Mouse (Mus musculus): ENCODE results near the gene Zkscan5. TPM values are rescaled to one million over a fixed set of nuclear protein-coding genes. Genes with fewer than 3 reads are reported as not detected.

Zkscan5 gene
- polyA plus RNA-seq, 1 experiment from 2014 or later: 21.2 TPM

DNA sequence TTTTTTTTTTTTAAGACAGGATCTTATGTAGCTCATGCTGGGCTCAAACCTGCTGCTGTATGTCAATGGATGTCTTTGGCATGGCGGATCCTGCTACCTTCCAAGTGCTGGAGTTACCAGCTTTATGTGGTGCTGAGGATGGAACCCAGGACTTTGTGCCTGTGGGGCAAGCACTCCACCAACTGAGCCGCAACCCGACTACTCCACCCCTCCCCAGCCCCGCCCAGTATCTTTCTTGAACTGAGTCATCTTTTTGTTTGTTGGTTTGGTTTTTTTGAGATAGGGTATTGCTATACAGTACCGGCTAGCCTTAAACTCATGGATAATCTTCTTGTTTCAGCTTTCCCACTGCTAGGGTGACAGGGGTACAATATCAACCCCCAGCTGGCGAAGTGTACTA is 14.9 kb upstream of the Zkscan5 start:
- Histone ChIP-seq H3K27ac (replicated peaks; ENCODE audit: low read depth, low read length) (no peak overlapping the region), H3K4me1 (ENCODE audit: control insufficient read depth, insufficient read depth, low read length) (peaks cover 11% of the 10 kb centered on the region), H3K4me2 (ENCODE audit: low read depth, severe bottlenecking) (no peak overlapping the region), H3K9me3 (ENCODE audit: control insufficient read depth, low read length) (no peaks in the 10 kb centered on the region), H3K4me3 (ENCODE audit: low read depth, low read length) (no peak overlapping the region), H3K27me3 (ENCODE audit: control insufficient read depth, insufficient read depth, low read length) (no peaks in the 10 kb centered on the region), H3K36me3 (ENCODE audit: control insufficient read depth, insufficient read depth, low read length) (peaks cover 11% of the 10 kb centered on the region; the same call in 1 of the 2 replicates), H3K9ac (ENCODE audit: low read length) (no peak overlapping the region)
- DNase-seq (ENCODE audit: low spot score) (no peak), ATAC-seq (ENCODE audit: insufficient number of reproducible peaks, low FRiP score, low TSS enrichment, low read depth) (no peak)
- WGBS: 94% methylated on average over 6 of the region's 6 CpGs

DNA sequence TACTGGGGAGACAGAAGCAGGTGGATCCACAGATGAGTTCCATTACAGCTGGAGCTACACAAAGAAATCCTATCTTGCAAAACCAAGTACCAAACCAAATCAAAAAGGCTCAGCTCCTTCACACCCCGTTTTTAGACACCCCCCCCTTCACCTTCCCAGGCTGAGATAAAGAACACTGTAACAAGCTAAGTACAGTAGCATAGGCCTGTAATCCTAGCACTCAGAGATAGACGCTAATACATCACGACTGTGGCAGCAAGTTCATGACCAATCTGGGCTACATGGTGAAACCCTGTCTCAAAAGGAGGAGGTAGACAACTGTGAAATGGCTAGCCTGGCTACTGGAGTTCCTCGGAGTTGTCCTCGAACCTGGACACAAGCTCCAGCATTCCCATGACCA is 14.0 kb upstream of the Zkscan5 start:
- H3K9ac ChIP-seq (ENCODE audit: low read length): peak overlapping the region; percentile 95
- no peaks in the 10 kb centered on the region for H3K27me3 ChIP-seq (ENCODE audit: control insufficient read depth, insufficient read depth, low read length)
- peak overlapping the region; percentile 58 for H3K4me2 ChIP-seq (ENCODE audit: low read depth, severe bottlenecking)
- H3K36me3 ChIP-seq (ENCODE audit: control insufficient read depth, insufficient read depth, low read length): peaks cover 12% of the 10 kb centered on the region; the same call in 1 of the 2 replicates
- DNase-seq (ENCODE audit: low spot score) (no peak), ATAC-seq (ENCODE audit: insufficient number of reproducible peaks, low FRiP score, low TSS enrichment, low read depth) (no peak)
- peak overlapping the region; percentile 85 for H3K4me3 ChIP-seq (ENCODE audit: low read depth, low read length)
- H3K4me1 ChIP-seq (ENCODE audit: control insufficient read depth, insufficient read depth, low read length): peaks cover 11% of the 10 kb centered on the region
- H3K9me3 ChIP-seq (ENCODE audit: control insufficient read depth, low read length): no peaks in the 10 kb centered on the region
- H3K27ac ChIP-seq (replicated peaks; ENCODE audit: low read depth, low read length): no peak overlapping the region
- 54% methylated on average over 5 of the region's 5 CpGs for WGBS

DNA sequence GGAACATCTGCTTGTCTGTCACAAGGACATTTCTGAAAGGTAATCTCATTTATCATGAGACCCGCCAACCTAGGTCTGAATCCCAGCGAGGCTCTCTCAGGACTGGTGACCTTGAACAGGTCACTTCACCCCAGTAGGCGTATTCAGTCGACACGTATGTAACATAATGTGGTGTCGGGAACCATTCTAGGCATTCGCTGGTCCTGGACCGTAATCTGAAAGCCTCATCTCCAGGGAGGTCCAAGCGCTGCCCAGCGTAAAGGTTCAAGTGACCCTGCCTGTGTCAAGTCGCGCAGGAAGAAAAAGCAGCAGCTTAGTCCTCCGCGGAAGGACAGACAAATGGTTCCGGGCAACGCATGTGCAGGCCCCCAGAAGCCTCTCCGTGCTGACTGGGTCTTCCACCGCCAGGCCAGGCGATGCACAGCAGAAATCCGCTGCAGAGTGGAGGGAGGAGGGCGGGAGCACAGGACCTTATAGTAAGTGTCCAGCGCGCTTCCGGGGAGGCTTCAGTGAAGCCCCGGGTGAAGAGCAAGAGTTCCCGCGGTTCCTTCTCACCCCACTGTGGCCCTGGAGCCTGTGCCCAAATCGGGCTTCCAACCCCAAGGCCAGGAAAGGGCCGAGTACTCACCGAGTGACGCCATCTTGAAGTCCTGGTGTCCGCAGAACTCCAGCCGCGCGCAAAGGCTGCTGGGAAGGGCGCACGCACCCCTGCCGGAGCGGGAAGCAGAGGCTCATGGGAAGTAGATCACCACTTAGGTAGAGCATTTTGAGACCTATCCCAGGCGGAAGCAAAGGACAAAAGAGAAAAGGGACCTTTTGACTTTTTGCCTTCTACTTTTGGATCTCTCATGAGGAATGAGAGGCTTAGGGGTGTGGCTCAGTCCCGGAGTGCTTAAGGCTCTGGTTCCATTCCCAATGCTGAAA is 13.2 kb upstream of the Zkscan5 start:
- peak overlapping the region; percentile 95 for H3K9ac ChIP-seq (ENCODE audit: low read length)
- peak; percentile 94 for DNase-seq (ENCODE audit: low spot score)
- peak overlapping the region; percentile 68 for H3K27ac ChIP-seq (replicated peaks; ENCODE audit: low read depth, low read length)
- peak overlapping the region; percentile 58 for H3K4me2 ChIP-seq (ENCODE audit: low read depth, severe bottlenecking)
- 1% methylated on average over 41 of the region's 41 CpGs for WGBS
- H3K27me3 ChIP-seq (ENCODE audit: control insufficient read depth, insufficient read depth, low read length): no peaks in the 10 kb centered on the region
- ATAC-seq (ENCODE audit: insufficient number of reproducible peaks, low FRiP score, low TSS enrichment, low read depth): peak; percentile 87
- peak overlapping the region; percentile 85 for H3K4me3 ChIP-seq (ENCODE audit: low read depth, low read length)
- H3K9me3 ChIP-seq (ENCODE audit: control insufficient read depth, low read length): no peaks in the 10 kb centered on the region
- H3K36me3 ChIP-seq (ENCODE audit: control insufficient read depth, insufficient read depth, low read length): peaks cover 13% of the 10 kb centered on the region; the same call in 1 of the 2 replicates
- H3K4me1 ChIP-seq (ENCODE audit: control insufficient read depth, insufficient read depth, low read length): peaks cover 11% of the 10 kb centered on the region

DNA sequence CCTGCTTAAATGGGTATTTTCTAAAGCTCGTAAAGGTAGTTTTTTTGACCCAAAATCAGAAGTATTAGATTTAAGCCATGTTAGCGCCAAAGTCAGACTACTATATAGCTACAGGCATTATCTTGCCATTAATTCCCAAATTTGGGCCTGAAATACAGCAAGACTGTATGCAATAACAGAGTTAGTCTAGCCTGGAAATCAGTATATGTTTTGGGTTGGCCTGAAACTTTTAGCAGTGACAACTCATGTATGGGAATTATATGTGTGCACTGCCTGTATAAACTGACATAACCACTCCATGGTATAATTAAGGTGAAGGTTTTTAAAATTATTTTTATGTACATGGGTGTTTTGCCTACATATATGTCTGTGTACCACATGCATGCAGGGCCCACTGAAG is 12.4 kb upstream of the Zkscan5 start, which contains the start of gene Atp5j2:
Gene Atp5j2 (minus strand): TSS at position 101 of the 400 bp plus-strand sequence.
- DNase-seq (ENCODE audit: low spot score) (no peak), ATAC-seq (ENCODE audit: insufficient number of reproducible peaks, low FRiP score, low TSS enrichment, low read depth) (no peak)
- Histone ChIP-seq H3K9ac (ENCODE audit: low read length) (peak within 1 kb of the TSS; percentile 95), H3K27me3 (ENCODE audit: control insufficient read depth, insufficient read depth, low read length) (no peaks in the 10 kb centered on the region), H3K36me3 (ENCODE audit: control insufficient read depth, insufficient read depth, low read length) (peaks cover 13% of the 10 kb centered on the region; the same call in 1 of the 2 replicates), H3K4me3 (ENCODE audit: low read depth, low read length) (peak within 1 kb of the TSS; percentile 85), H3K27ac (replicated peaks; ENCODE audit: low read depth, low read length) (peak within 1 kb of the TSS; percentile 68), H3K9me3 (ENCODE audit: control insufficient read depth, low read length) (no peaks in the 10 kb centered on the region), H3K4me2 (ENCODE audit: low read depth, severe bottlenecking) (peak within 1 kb of the TSS; percentile 58), H3K4me1 (ENCODE audit: control insufficient read depth, insufficient read depth, low read length) (peaks cover 11% of the 10 kb centered on the region)
- 85% methylated on average over 2 of the region's 2 CpGs for WGBS

DNA sequence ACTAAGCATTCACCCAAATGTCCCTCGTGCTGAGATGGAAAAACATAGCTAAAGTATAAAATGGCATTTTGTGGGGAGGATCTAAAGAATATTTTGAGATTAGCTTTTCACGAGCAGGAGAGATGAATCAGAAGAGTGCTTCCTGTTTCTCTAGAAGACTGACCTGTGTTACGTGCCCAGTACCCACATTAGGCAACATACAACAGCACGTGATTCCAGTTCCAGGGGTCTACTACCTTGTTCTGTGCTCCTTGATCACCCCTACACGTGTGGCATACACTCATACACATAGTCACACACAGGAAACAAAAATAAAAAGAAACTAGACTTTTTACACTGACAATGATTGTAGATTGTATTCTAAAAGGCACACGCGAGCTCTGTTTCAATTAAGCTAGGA is 4.0 kb upstream of the Zkscan5 start:
- 80% methylated on average over 7 of the region's 7 CpGs for WGBS
- no peak overlapping the region for H3K4me2 ChIP-seq (ENCODE audit: low read depth, severe bottlenecking)

DNA sequence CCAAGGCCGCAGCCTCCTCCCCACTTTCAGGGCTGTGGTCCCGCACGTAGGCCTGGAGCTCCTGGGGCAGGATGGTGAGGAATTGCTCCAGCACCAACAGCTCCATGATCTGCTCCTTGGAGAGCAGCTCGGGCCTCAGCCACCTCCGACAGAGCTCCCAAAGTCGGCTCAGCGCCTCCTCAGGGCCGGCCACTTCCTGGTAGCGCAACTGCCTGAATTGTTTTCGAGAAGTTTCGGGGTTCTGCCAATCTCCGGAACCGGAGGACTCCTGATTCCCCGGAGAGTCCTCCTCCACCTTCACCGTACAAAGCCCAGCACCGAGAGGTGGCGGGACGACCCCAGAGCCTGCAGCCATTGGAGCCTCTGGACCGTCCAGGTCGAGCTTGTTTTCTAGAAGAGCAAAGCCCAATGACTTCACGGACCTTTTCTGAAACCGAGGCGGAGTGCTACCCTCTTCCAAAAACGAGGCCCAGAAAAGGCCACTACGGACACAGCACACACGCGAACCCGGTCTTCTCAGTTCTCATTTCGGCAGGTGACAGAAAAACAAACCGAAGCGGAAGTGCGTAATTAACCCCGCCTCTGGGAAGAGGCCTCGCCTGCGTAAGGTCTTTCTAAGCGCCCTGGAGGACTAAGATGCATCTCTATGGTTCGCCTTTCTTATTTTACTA is 2.9 kb upstream of the Zkscan5 start, which contains the start of gene Zkscan14:
Gene Zkscan14 (minus strand): TSS at position 548 of the 671 bp plus-strand sequence.
- WGBS: 2% methylated on average over 37 of the region's 37 CpGs
- Histone ChIP-seq H3K4me2 (ENCODE audit: low read depth, severe bottlenecking) (peak within 1 kb of the TSS; percentile 86), H3K27me3 (ENCODE audit: control insufficient read depth, insufficient read depth, low read length) (no peaks in the 10 kb centered on the region), H3K27ac (replicated peaks; ENCODE audit: low read depth, low read length) (no peak within 1 kb of the TSS), H3K9ac (ENCODE audit: low read length) (peak within 1 kb of the TSS; percentile 77), H3K4me3 (ENCODE audit: low read depth, low read length) (peak within 1 kb of the TSS; percentile 85), H3K36me3 (ENCODE audit: control insufficient read depth, insufficient read depth, low read length) (no peaks in the 10 kb centered on the region), H3K9me3 (ENCODE audit: control insufficient read depth, low read length) (no peaks in the 10 kb centered on the region), H3K4me1 (ENCODE audit: control insufficient read depth, insufficient read depth, low read length) (peaks cover 7% of the 10 kb centered on the region)
- DNase-seq (ENCODE audit: low spot score): peak; percentile 80
- ATAC-seq (ENCODE audit: insufficient number of reproducible peaks, low FRiP score, low TSS enrichment, low read depth): 0 out of 2 replicates have a peak, but pooled peaks have one; percentile 9

More for the DNA sequence above, 4.0 kb upstream of the Zkscan5 start:
- Histone ChIP-seq H3K4me1 (ENCODE audit: control insufficient read depth, insufficient read depth, low read length) (peaks cover 3% of the 10 kb centered on the region), H3K4me3 (ENCODE audit: low read depth, low read length) (no peak overlapping the region), H3K36me3 (ENCODE audit: control insufficient read depth, insufficient read depth, low read length) (0 out of 2 replicates have a peak, but pooled peaks cover under 1% of the 10 kb centered on the region), H3K27ac (replicated peaks; ENCODE audit: low read depth, low read length) (no peak overlapping the region), H3K27me3 (ENCODE audit: control insufficient read depth, insufficient read depth, low read length) (no peaks in the 10 kb centered on the region), H3K9ac (ENCODE audit: low read length) (no peak overlapping the region), H3K9me3 (ENCODE audit: control insufficient read depth, low read length) (no peaks in the 10 kb centered on the region)
- ATAC-seq (ENCODE audit: insufficient number of reproducible peaks, low FRiP score, low TSS enrichment, low read depth) (no peak), DNase-seq (ENCODE audit: low spot score) (no peak)

DNA sequence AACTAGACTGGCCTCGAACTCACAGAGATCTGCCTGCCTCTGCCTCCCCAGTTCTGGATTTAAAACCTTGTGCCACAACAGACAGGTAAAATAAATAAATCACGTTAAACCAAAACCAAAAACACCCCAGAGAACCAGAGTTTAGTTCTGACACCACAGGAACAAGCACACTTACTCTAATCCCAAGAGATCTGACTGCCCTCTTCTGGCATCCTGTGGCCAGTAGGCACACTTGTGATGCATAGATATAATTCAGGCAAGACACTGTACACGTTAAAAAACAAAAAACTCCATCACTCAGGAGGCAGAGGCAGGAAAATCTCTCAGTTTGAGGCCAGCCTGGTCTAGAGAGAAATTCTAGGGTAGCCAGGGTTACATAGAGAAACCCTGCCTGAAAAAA is 1.9 kb upstream of the Zkscan5 start:
- DNase-seq (ENCODE audit: low spot score) (no peak), ATAC-seq (ENCODE audit: insufficient number of reproducible peaks, low FRiP score, low TSS enrichment, low read depth) (no peak)
- H3K27ac ChIP-seq (replicated peaks; ENCODE audit: low read depth, low read length): no peak overlapping the region
- H3K9ac ChIP-seq (ENCODE audit: low read length): no peak overlapping the region
- H3K9me3 ChIP-seq (ENCODE audit: control insufficient read depth, low read length): no peaks in the 10 kb centered on the region
- no peak overlapping the region for H3K4me3 ChIP-seq (ENCODE audit: low read depth, low read length)
- H3K36me3 ChIP-seq (ENCODE audit: control insufficient read depth, insufficient read depth, low read length): peaks cover 4% of the 10 kb centered on the region; the same call in 1 of the 2 replicates
- H3K27me3 ChIP-seq (ENCODE audit: control insufficient read depth, insufficient read depth, low read length): no peaks in the 10 kb centered on the region
- H3K4me1 ChIP-seq (ENCODE audit: control insufficient read depth, insufficient read depth, low read length): peaks cover 7% of the 10 kb centered on the region
- 51% methylated on average over 3 of the region's 3 CpGs for WGBS
- no peak overlapping the region for H3K4me2 ChIP-seq (ENCODE audit: low read depth, severe bottlenecking)

DNA sequence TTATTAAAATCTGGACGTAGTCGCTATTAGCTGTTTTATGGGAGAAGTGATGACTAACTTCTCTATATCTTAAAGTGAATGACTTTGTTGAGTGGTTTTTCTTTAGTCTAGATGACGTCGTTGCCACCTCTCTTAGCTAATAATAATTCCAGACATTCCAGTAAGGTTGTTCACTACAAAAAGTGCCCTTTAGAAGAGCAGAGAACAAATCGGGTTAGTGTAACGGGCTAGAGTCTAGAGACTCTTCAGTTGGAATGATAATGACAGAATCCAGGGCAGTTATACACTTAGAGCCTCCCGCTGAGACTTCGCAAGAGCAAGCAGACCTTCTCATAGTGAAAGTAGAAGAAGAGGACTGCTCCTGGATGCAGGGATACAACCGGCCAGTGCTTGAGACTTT is 679 bp downstream of the Zkscan5 start:
- no peaks in the 10 kb centered on the region for H3K9me3 ChIP-seq (ENCODE audit: control insufficient read depth, low read length)
- no peak for ATAC-seq (ENCODE audit: insufficient number of reproducible peaks, low FRiP score, low TSS enrichment, low read depth)
- peaks cover 7% of the 10 kb centered on the region for H3K4me1 ChIP-seq (ENCODE audit: control insufficient read depth, insufficient read depth, low read length)
- DNase-seq (ENCODE audit: low spot score): no peak
- H3K36me3 ChIP-seq (ENCODE audit: control insufficient read depth, insufficient read depth, low read length): peaks cover 4% of the 10 kb centered on the region; the same call in 1 of the 2 replicates
- H3K4me3 ChIP-seq (ENCODE audit: low read depth, low read length): peak overlapping the region; percentile 42
- H3K9ac ChIP-seq (ENCODE audit: low read length): no peak overlapping the region
- H3K27ac ChIP-seq (replicated peaks; ENCODE audit: low read depth, low read length): no peak overlapping the region
- WGBS: 22% methylated on average over 9 of the region's 9 CpGs
- H3K4me2 ChIP-seq (ENCODE audit: low read depth, severe bottlenecking): peak overlapping the region; percentile 30
- H3K27me3 ChIP-seq (ENCODE audit: control insufficient read depth, insufficient read depth, low read length): no peaks in the 10 kb centered on the region
